Mouse (Mus musculus): ENCODE data around the gene Gm5475. TPM values are rescaled to one million over a fixed set of nuclear protein-coding genes. Genes with fewer than 3 reads are reported as not detected.

The Gm5475 gene
- total and polyA plus RNA-seq, 3 experiments: not detected

DNA sequence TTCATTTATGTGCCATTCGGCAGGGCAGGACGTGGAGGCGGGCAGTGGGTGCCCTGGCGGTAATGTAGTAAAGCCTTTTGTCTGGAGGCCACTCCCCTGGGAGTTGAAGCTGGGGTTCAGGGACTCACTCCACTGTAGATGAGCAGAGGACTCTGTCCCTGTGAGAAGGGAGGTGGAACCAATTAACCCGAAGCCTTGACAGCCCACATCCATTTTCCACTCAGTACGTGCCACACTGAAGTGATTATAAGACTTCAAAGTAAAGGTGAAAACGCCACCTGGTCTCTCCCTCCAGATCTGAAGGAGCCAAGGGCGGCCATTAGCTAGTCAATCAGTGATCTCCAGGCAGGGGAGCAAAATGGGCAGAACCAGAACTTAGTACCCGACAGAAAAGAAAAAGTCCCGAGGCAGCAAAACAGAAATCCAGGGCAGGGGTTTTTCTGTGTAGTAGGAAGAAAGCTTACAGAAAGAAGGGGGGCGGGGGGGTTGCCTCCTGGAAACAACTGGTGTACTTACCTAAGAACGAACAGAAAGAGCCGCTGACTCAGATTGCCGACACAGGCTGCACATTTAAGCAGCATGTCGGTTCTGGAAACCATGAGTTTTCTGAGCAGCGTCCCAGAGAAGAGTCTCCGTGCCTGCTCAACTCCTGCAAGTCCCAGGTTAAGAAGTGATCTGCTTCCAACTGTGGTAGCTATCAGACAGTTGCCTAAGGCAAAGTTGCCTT is 2.6 kb downstream of the Gm5475 start, which contains the start of gene Slc11a2:
Slc11a2 (minus strand) TSS at position 677 of the 727 bp plus-strand sequence.
- Histone ChIP-seq H3K9me3 (replicated peaks; ENCODE audit: low read length) (no peaks in the 10 kb centered on the region), H3K9ac (ENCODE audit: insufficient read depth, low read depth) (no peak within 1 kb of the TSS), H3K4me1 (ENCODE audit: control insufficient read depth in 1 of 2, insufficient read depth in 2 of 2) (peaks cover 3 to 31% of the 10 kb centered on the region in 2 experiments; a peak in 3 of 4 replicates), H3K36me3 (replicated peaks in 1 of 2; ENCODE audit: control insufficient read depth in 1 of 2, insufficient read depth in 1 of 2, low read length in 1 of 2) (no peaks in the 10 kb centered on the region), H3K4me3 (replicated peaks in 1 of 3; ENCODE audit: low read depth in 2 of 3, low read length in 2 of 3, poor library complexity in 1 of 3) (peak within 1 kb of the TSS; percentile 2 to 40 (median 37)), H3K27ac (ENCODE audit: insufficient read depth, low read depth) (no peak within 1 kb of the TSS), H3K79me2 (replicated peaks; ENCODE audit: control insufficient read depth, extremely low read depth, insufficient read depth, poor library complexity, severe bottlenecking) (no peaks in the 10 kb centered on the region), H3K4me2 (ENCODE audit: insufficient read depth, low read depth, poor library complexity, severe bottlenecking) (peak within 1 kb of the TSS; percentile 98), H3K27me3 (replicated peaks) (peaks cover 52% of the 10 kb centered on the region)
- no peak for DNase-seq (ENCODE audit: extremely low read depth)
- dilution Hi-C loops (cut with MboI; ENCODE audit: extremely low pct_ligation_motif_present, extremely low pct_unique_long_range_greater_than_20kb, low sequenced_read_pairs): no loop called here
- TF ChIP-seq TCF12 (IDR thresholded peaks at IDR 0.05; ENCODE audit: low read depth, low read length) (0 out of 2 replicates have a peak, but pooled peaks have one; percentile 20), MAX (IDR thresholded peaks at IDR 0.05; ENCODE audit: low read length) (no peak), IRF4 (IDR thresholded peaks at IDR 0.05; ENCODE audit: low read depth, low read length) (peak; percentile 26; the same call in 1 of the 2 replicates), GABPA (IDR thresholded peaks at IDR 0.05; ENCODE audit: insufficient replicate concordance, low read depth, low read length) (no peak), JUND (conservative IDR thresholded peaks at IDR 0.05; ENCODE audit: low read depth, low read length) (no peak), NRF1 (IDR thresholded peaks at IDR 0.05; ENCODE audit: low read depth, low read length) (no peak), KAT2A (IDR thresholded peaks at IDR 0.05; ENCODE audit: insufficient replicate concordance, low read length) (no peak), MYC (IDR thresholded peaks at IDR 0.05; ENCODE audit: low read depth, low read length) (no peak)
- in situ Hi-C loops (cut with MboI; ENCODE audit: low pct_ligation_motif_present, low pct_unique_long_range_greater_than_20kb, low sequenced_read_pairs): no loop called here

GRCm38 (mm10) chr15:100428296-100428905 is 6.5 kb downstream of the Gm5475 start:
- no peak for DNase-seq (ENCODE audit: extremely low read depth)
- no peaks in the 10 kb centered on the region for H3K9me3 ChIP-seq (replicated peaks; ENCODE audit: low read length)
- H3K27me3 ChIP-seq (replicated peaks): peaks cover 76% of the 10 kb centered on the region
- dilution Hi-C loops (cut with MboI; ENCODE audit: extremely low pct_ligation_motif_present, extremely low pct_unique_long_range_greater_than_20kb, low sequenced_read_pairs) (no loop called here), in situ Hi-C loops (cut with MboI; ENCODE audit: low pct_ligation_motif_present, low pct_unique_long_range_greater_than_20kb, low sequenced_read_pairs) (no loop called here)
- no peak overlapping the region for H3K27ac ChIP-seq (ENCODE audit: insufficient read depth, low read depth)
- H3K4me2 ChIP-seq (ENCODE audit: insufficient read depth, low read depth, poor library complexity, severe bottlenecking): no peak overlapping the region
- TF ChIP-seq MAFK (IDR thresholded peaks at IDR 0.05; ENCODE audit: insufficient replicate concordance, low read length): no peak
- no peak for TF ChIP-seq MEF2A (IDR thresholded peaks at IDR 0.05; ENCODE audit: borderline replicate concordance, low read depth, low read length)
- no peaks in the 10 kb centered on the region for H3K36me3 ChIP-seq (replicated peaks in 1 of 2; ENCODE audit: control insufficient read depth in 1 of 2, insufficient read depth in 1 of 2, low read length in 1 of 2)
- H3K4me3 ChIP-seq (replicated peaks in 1 of 3; ENCODE audit: low read depth in 2 of 3, low read length in 2 of 3, poor library complexity in 1 of 3): no peak overlapping the region
- H3K9ac ChIP-seq (ENCODE audit: insufficient read depth, low read depth): no peak overlapping the region
- H3K79me2 ChIP-seq (replicated peaks; ENCODE audit: control insufficient read depth, extremely low read depth, insufficient read depth, poor library complexity, severe bottlenecking): no peaks in the 10 kb centered on the region
- H3K4me1 ChIP-seq (ENCODE audit: control insufficient read depth in 1 of 2, insufficient read depth in 2 of 2): peaks cover 0 to 11% of the 10 kb centered on the region in 2 experiments; a peak in 2 of 4 replicates
